Mouse (Mus musculus): Measurements from ENCODE around the gene Ankrd9.

DNA sequence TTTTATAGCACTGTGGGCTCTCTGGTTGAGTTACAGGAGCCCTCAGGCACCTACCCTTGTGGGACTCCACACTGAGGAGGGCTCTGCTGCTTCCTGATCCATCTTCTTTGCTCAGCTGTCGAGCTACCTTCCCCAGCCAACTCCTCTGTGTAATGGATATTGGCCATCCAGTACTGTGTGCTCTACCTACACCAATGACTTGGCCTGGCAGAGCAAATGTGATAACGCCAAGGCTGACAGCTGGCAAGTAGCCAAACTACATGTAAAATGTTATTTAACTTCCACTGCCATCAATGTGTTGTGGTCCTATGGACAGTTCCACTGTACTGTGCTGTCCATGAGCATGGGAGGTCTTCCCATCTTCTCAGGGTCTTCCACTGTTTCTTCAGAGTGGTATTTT lies 16.9 kb downstream of the Ankrd9 start:
- no peak for TF ChIP-seq POLR2A (IDR thresholded peaks at IDR 0.05; ENCODE audit: extremely low read depth, insufficient read depth, low read length)
- TF ChIP-seq CTCF (IDR thresholded peaks at IDR 0.05; ENCODE audit: extremely low read depth, insufficient read depth, low read length), result no peak

Measured in cortical plate, adult 2 months (tissue).